Mouse (Mus musculus) G1E (cell line): ENCODE measurements around the gene Mrpl54.

Experiments
- CTCF ChIP-seq: IDR thresholded peaks from 2 replicates; pipeline ENCODE4 v1.5.1; 2012; ENCODE audit warnings: low read depth, low read length, inconsistent platforms, mixed read lengths
- POLR2AphosphoS5 ChIP-seq: IDR thresholded peaks from 2 replicates; pipeline ENCODE4 v1.6.1; 2012; ENCODE audit warnings: low read depth, low read length, inconsistent platforms; ENCODE audit not compliant: insufficient replicate concordance

GRCm38 (mm10) chr10:81302288-81302687 lies 35.6 kb upstream of the Mrpl54 start:
- TF ChIP-seq CTCF (no peak), POLR2AphosphoS5 (no peak)
